ENCODE assay signal across 8 mouse cellular contexts in the genomic region with DNA sequence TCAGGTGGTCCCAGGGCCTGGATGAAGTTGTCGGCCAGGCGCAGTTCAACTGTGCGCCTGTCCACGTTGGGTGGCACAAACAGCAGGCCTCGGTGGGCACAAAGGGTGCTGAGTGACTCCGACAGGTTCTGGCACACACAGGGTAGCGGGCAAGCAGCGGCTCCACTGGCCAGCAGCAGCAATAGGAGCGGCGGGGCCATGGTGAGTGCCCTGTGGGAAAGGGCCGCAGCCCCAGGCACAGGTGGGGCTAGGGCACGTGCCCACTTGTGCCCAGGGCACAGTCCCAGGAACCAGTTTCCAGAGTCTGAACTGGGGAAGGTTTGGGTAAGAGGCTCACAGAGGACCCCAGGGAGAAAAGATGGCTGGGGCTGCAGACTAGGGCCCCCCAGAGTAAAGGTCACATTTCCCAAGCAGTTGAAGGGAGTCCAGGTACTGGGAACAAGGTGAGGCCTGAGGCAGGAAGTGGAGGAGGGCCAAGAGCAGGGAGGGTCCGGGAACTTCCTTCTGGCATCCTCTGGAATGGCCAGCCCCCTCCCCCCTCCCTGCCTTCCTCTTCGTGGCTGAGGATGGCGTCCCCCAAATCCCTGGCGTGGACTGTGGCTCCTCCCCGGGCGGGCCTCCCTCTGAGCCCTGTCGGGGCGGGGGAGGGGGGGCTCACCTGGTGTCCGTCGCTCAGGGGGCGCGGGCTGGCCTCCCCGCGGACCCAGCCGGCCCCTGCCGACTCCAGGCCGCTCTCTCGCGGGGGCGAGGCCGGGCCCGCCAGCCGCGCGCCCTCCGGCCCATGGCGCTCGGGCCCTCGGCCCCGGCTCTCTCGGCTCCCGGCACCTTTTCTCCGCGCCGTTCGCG. TPM values are rescaled to one million over a fixed set of nuclear protein-coding genes. Genes with fewer than 3 reads are reported as not detected.
DNase-seq lines count a peak whose midpoint lies in the region; ATAC-seq lines count a peak whose summit lies in the region.

No protein-coding gene starts in this region.

- H3K4me3 ChIP-seq in heart, embryonic 14.5 days (ENCODE audit: control insufficient read depth in 1 of 2, insufficient read depth in 1 of 2, low read depth in 1 of 2, low read length in 2 of 2) = peak overlapping the region; percentile 71 to 90
- peak overlapping the region; percentile 86 for H3K4me3 ChIP-seq in forebrain, embryonic 14.5 days (ENCODE audit: low read depth, low read length)
- H3K4me3 ChIP-seq in limb, embryonic 13.5 days = peak overlapping the region; percentile 91
- H3K4me3 ChIP-seq in neural tube, embryonic 13.5 days = peak overlapping the region; percentile 93

- ATAC-seq in heart, embryonic 14.5 days (ENCODE audit: insufficient number of reproducible peaks, insufficient read depth, low FRiP score, low read depth) = no peak
- ATAC-seq in forebrain, embryonic 14.5 days = peak; percentile 8
- ATAC-seq in limb, embryonic 13.5 days (ENCODE audit: low FRiP score, low read depth) = no peak
- peak; percentile 1 for ATAC-seq in neural tube, embryonic 13.5 days (ENCODE audit: low read depth)

- WGBS in heart, embryonic 14.5 days = 19% methylated on average over 44 of the region's 49 CpGs
- whole genome bisulfite sequencing in forebrain, embryonic 14.5 days = 28% methylated on average over 28 of the region's 49 CpGs
- 16% methylated on average over 44 of the region's 49 CpGs for WGBS in limb, embryonic 13.5 days
- 22% methylated on average over 36 of the region's 49 CpGs for WGBS in neural tube, embryonic 13.5 days

- H3K36me3 ChIP-seq in heart, embryonic 14.5 days (ENCODE audit: control insufficient read depth, insufficient read depth, low read length) = peaks cover 23% of the 10 kb centered on the region
- H3K36me3 ChIP-seq in forebrain, embryonic 14.5 days (ENCODE audit: control insufficient read depth, insufficient read depth, low read length) = peaks cover 34% of the 10 kb centered on the region
- peaks cover 41% of the 10 kb centered on the region for H3K36me3 ChIP-seq in limb, embryonic 13.5 days
- peaks cover 38% of the 10 kb centered on the region for H3K36me3 ChIP-seq in neural tube, embryonic 13.5 days

- H3K9me3 ChIP-seq in heart, embryonic 14.5 days (ENCODE audit: control insufficient read depth, low read length) = no peaks in the 10 kb centered on the region
- H3K9me3 ChIP-seq in forebrain, embryonic 14.5 days (replicated peaks; ENCODE audit: control insufficient read depth, low read length) = no peaks in the 10 kb centered on the region
- H3K9me3 ChIP-seq in limb, embryonic 13.5 days = no peaks in the 10 kb centered on the region
- no peaks in the 10 kb centered on the region for H3K9me3 ChIP-seq in neural tube, embryonic 13.5 days

- H3K27ac ChIP-seq in heart, embryonic 14.5 days (replicated peaks in 1 of 2; ENCODE audit: control insufficient read depth in 1 of 2, insufficient read depth in 1 of 2, low read depth in 2 of 2, low read length in 2 of 2) = peak overlapping the region; percentile 42 to 79; a peak in 1 of 4 replicates
- H3K27ac ChIP-seq in forebrain, embryonic 14.5 days (ENCODE audit: low read depth, low read length) = peak overlapping the region; percentile 90
- H3K27ac ChIP-seq in limb, embryonic 13.5 days = peak overlapping the region; percentile 91
- peak overlapping the region; percentile 95 for H3K27ac ChIP-seq in neural tube, embryonic 13.5 days (replicated peaks)

- no peaks in the 10 kb centered on the region for H3K27me3 ChIP-seq in heart, embryonic 14.5 days (ENCODE audit: control insufficient read depth, insufficient read depth, low read length)
- H3K27me3 ChIP-seq in forebrain, embryonic 14.5 days (replicated peaks; ENCODE audit: control insufficient read depth, insufficient read depth, low read length) = no peaks in the 10 kb centered on the region
- no peaks in the 10 kb centered on the region for H3K27me3 ChIP-seq in limb, embryonic 13.5 days
- H3K27me3 ChIP-seq in neural tube, embryonic 13.5 days = no peaks in the 10 kb centered on the region

- intact Hi-C loops in heart, postnatal 25 days (cut with DNase I) = no loop called here

- peak overlapping the region; percentile 89 for H3K4me2 ChIP-seq in heart, embryonic 14.5 days (ENCODE audit: low read length)
- peak overlapping the region; percentile 82 for H3K4me2 ChIP-seq in forebrain, embryonic 14.5 days (ENCODE audit: low read length)
- H3K4me2 ChIP-seq in limb, embryonic 13.5 days (replicated peaks) = peak overlapping the region; percentile 72
- peak overlapping the region; percentile 93 for H3K4me2 ChIP-seq in neural tube, embryonic 13.5 days

- DNase-seq in heart, postnatal 25 days (ENCODE audit: low spot score) = no peak
- DNase-seq in ZHBTc4 (ENCODE audit: low read depth, low spot score) = peak; percentile 57
- DNase-seq in forebrain, embryonic 14.5 days (ENCODE audit: low spot score) = peak; percentile 37
- no peak for DNase-seq in frontal cortex, adult 2 months (ENCODE audit: extremely low spot score in 1 of 2, low spot score in 1 of 2)
- no peak for DNase-seq in layer of hippocampus, postnatal 36 days

- H3K4me1 ChIP-seq in heart, embryonic 14.5 days (ENCODE audit: control insufficient read depth in 2 of 2, insufficient read depth in 2 of 2, low read length in 2 of 2) = peaks cover 8 to 10% of the 10 kb centered on the region in 2 experiments; a peak in 3 of 4 replicates
- peaks cover 10% of the 10 kb centered on the region for H3K4me1 ChIP-seq in forebrain, embryonic 14.5 days (ENCODE audit: control insufficient read depth, insufficient read depth, low read length)
- H3K4me1 ChIP-seq in limb, embryonic 13.5 days = peaks cover 30% of the 10 kb centered on the region
- H3K4me1 ChIP-seq in neural tube, embryonic 13.5 days (replicated peaks) = peaks cover 45% of the 10 kb centered on the region

- peak overlapping the region; percentile 95 for H3K9ac ChIP-seq in heart, embryonic 14.5 days (ENCODE audit: low read length)
- peak overlapping the region; percentile 99 for H3K9ac ChIP-seq in forebrain, embryonic 14.5 days (ENCODE audit: low read length)
- H3K9ac ChIP-seq in limb, embryonic 13.5 days = peak overlapping the region; percentile 97
- H3K9ac ChIP-seq in neural tube, embryonic 13.5 days = peak overlapping the region; percentile 99

RNA-seq across cellular contexts. Expression of gene Lrfn4, which starts 0.9 kb away (rescaled TPM):
- polyA plus RNA-seq in heart, embryonic 14.5 days (2014; fragmentation: Nextera tagmentation; extraction: Ambion mirVana) = 5.1 and 6.1 TPM in 2 replicates
- 10 to 100 TPM in 1 of 2 experiments, 1 to 10 TPM in 1; 9.5 to 10.5 TPM for total RNA-seq in heart, postnatal 25 days (2021)
- 12.2 and 12.6 TPM in 2 replicates for polyA plus RNA-seq in forebrain, embryonic 14.5 days (2014; fragmentation: Nextera tagmentation; extraction: Ambion mirVana)
- polyA plus RNA-seq in limb, embryonic 13.5 days (2015; fragmentation: Nextera tagmentation; extraction: Ambion mirVana) = 6.2 and 6.4 TPM in 2 replicates
- 10.5 and 10.9 TPM in 2 replicates for polyA plus RNA-seq in neural tube, embryonic 13.5 days (2015; fragmentation: Nextera tagmentation; extraction: Ambion mirVana)
- 31.8 and 33.5 TPM in 2 replicates for polyA plus RNA-seq in frontal cortex, adult 2 months (2012; rRNA removed)
- total RNA-seq in layer of hippocampus, postnatal 36 days (2021) = 10 to 100 TPM; 35.0 to 35.3 TPM

RNA-seq across cellular contexts. Expression of gene Rce1, which starts 10.9 kb away (rescaled TPM):
- 35.8 and 38.5 TPM in 2 replicates for polyA plus RNA-seq in heart, embryonic 14.5 days (2014; fragmentation: Nextera tagmentation; extraction: Ambion mirVana)
- 10 to 100 TPM; 10.9 to 11.1 TPM for total RNA-seq in heart, postnatal 25 days (2021)
- polyA plus RNA-seq in forebrain, embryonic 14.5 days (2014; fragmentation: Nextera tagmentation; extraction: Ambion mirVana) = 57.1 and 57.5 TPM in 2 replicates
- polyA plus RNA-seq in limb, embryonic 13.5 days (2015; fragmentation: Nextera tagmentation; extraction: Ambion mirVana) = 65.2 and 66.7 TPM in 2 replicates
- polyA plus RNA-seq in neural tube, embryonic 13.5 days (2015; fragmentation: Nextera tagmentation; extraction: Ambion mirVana) = 51.8 and 56.0 TPM in 2 replicates
- 49.4 and 54.8 TPM in 2 replicates for polyA plus RNA-seq in frontal cortex, adult 2 months (2012; rRNA removed)
- 10 to 100 TPM; 23.9 to 26.0 TPM for total RNA-seq in layer of hippocampus, postnatal 36 days (2021)

Comparison
In these comparisons a context has a peak if more than half of its experiments do, and no peak if none do; other contexts are left out.
1. ATAC-seq: peak in forebrain, embryonic 14.5 days (single experiment) and neural tube, embryonic 13.5 days (single experiment); none in heart, embryonic 14.5 days (single experiment) and limb, embryonic 13.5 days (single experiment).
2. DNase-seq: peak in ZHBTc4 (single experiment) and forebrain, embryonic 14.5 days (single experiment); none in heart, postnatal 25 days (single experiment), frontal cortex, adult 2 months (0 of 2) and layer of hippocampus, postnatal 36 days (0 of 2).
3. Peak in every context shown above with its lines, with median percentiles within 50 percentile points of each other: H3K27ac ChIP-seq, H3K4me2 ChIP-seq, H3K4me3 ChIP-seq and H3K9ac ChIP-seq.